21 mouse cellular contexts compared by ENCODE assay signal in the genomic region with DNA sequence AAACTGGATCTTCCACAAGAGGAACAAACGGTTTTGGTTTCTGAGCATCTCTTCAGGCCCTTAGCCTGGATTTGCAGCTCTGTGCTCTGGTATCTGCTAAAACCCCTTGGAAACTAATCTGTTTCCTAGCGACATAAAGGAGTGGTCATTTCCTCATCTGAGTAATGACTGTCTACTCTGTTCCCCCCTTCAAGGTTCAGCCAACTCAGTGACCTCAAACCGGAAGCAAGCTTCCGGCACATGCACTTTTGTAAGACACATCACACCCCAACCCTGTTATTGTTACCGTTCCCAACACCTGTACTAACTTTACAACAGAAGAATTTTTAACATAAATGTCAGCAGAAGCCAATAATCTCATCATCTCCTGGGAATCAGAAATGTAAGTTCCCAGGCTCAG.
"Had no signal": no experiment of that assay in that cellular context is flagged by ENCODE, and none has a peak within 500 bp of the region (broad histone marks: within the 10 kb centered on the region; RNA-seq: fewer than 3 reads in every experiment).

No protein-coding gene starts in this region.

- DNase-seq: heart, postnatal 10 days; heart, postnatal 14 days; heart, postnatal 36 days; heart, postnatal 4 days; kidney, adult 11 months; kidney, adult 18-20 months; kidney, adult 2 months; kidney, adult 8-10 months; kidney, postnatal 10 days; kidney, postnatal 14 days; kidney, postnatal 25 days; kidney, postnatal 36 days; kidney, postnatal 4 days; layer of hippocampus, adult 9-11 months; layer of hippocampus, postnatal 36 days had no signal

- ATAC-seq: hindbrain, embryonic 16.5 days; hindbrain, postnatal 0 days; inflammation-experienced regulatory T-cells, adult 6 months; intestine, embryonic 15.5 days; intestine, embryonic 16.5 days; intestine, postnatal 0 days had no signal
